Mouse (Mus musculus): ENCODE data around the gene Dmd. TPM values are rescaled to one million over a fixed set of nuclear protein-coding genes. Genes with fewer than 3 reads are reported as not detected.

Gene Dmd
- total and polyA plus RNA-seq, 3 experiments = not detected

DNA sequence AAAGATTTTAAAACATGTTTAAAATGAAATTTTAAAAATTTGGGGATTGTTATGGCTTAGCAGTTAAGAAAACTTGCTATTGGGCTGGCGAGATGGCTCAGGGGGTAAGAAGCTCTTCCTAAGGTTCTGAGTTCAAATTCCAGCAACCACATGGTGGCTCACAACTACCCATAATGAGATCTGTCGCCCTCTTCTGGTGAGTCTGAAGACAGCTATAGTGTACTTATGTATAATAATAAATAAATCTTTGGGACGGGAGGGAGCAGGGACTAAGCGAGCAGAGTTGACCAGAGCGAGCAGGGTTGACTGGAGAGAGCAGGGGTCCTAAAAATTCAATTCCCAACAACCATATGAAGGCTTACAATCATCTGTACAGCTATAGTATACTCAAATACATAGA lies 2188.6 kb downstream of the Dmd start:
- Histone ChIP-seq H3K79me2 (ENCODE audit: control insufficient read depth, insufficient read depth, low read length, poor library complexity) (no peaks in the 10 kb centered on the region), H3K27ac (ENCODE audit: control insufficient read depth, low read depth, low read length) (no peak overlapping the region), H3K9ac (ENCODE audit: control insufficient read depth, low read depth, low read length, poor library complexity, severe bottlenecking) (no peak overlapping the region), H3K36me3 (ENCODE audit: control insufficient read depth in 1 of 2, insufficient read depth in 2 of 2, low read length in 2 of 2) (no peaks in the 10 kb centered on the region), H3K9me3 (replicated peaks; ENCODE audit: insufficient read depth, low read length) (no peaks in the 10 kb centered on the region), H3K4me1 (ENCODE audit: control insufficient read depth in 1 of 2, insufficient read depth in 2 of 2, low read length in 2 of 2) (no peaks in the 10 kb centered on the region), H3K27me3 (ENCODE audit: control insufficient read depth in 1 of 2, insufficient read depth in 2 of 2, low read length in 2 of 2) (no peaks in the 10 kb centered on the region), H3K4me3 (ENCODE audit: control insufficient read depth in 1 of 2, insufficient read depth in 1 of 2, low read depth in 2 of 2, low read length in 2 of 2) (no peak overlapping the region)
- DNase-seq (ENCODE audit: low read depth, low spot score) = peak; percentile 0
- TF ChIP-seq ELF1 (IDR thresholded peaks at IDR 0.05; ENCODE audit: low read depth, low read length) (no peak), NRF1 (IDR thresholded peaks at IDR 0.05; ENCODE audit: insufficient read depth, low read depth, low read length, poor library complexity, severe bottlenecking) (no peak), JUND (IDR thresholded peaks at IDR 0.05; ENCODE audit: low read depth, low read length) (no peak), USF2 (IDR thresholded peaks at IDR 0.05; ENCODE audit: borderline replicate concordance in 1 of 2, insufficient read depth in 1 of 2, low read depth in 1 of 2, low read length in 2 of 2) (no peak), POLR2AphosphoS2 (IDR thresholded peaks at IDR 0.05; ENCODE audit: low read length) (no peak)

DNA sequence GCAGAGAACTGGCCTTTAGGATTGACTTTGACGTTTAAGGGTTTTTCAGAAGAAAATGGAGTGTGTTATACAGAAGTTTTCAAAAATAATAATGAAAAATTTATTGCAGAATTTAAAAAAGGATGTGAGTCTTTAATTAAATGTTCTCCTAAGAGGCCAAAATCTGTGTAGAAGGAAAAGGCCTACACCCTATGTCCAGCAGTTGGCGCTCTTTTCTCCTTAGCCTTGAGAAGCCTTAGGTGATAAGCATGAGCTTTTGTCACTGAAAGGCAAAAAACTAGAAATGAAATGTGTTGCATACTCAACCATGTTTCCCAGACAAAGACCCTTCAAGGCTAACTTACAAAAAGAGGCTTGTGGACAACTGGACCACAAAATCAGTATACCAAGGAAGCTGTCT lies 2222.6 kb downstream of the Dmd start:
- TF ChIP-seq ZKSCAN1 (IDR thresholded peaks at IDR 0.05; ENCODE audit: low read depth, low read length) = no peak
- no peak for TF ChIP-seq RCOR1 (IDR thresholded peaks at IDR 0.05; ENCODE audit: low read depth, low read length)
- no peak for TF ChIP-seq POLR2AphosphoS5 (IDR thresholded peaks at IDR 0.05; ENCODE audit: borderline replicate concordance, low read depth, low read length)
- TF ChIP-seq ZNF384 (IDR thresholded peaks at IDR 0.05; ENCODE audit: low read depth, low read length) = no peak
- TF ChIP-seq EP300 (IDR thresholded peaks at IDR 0.05; ENCODE audit: low read depth in 1 of 2, low read length in 2 of 2) = no peak
- TF ChIP-seq CHD1 (IDR thresholded peaks at IDR 0.05; ENCODE audit: low read depth, low read length) = no peak
- no peak for TF ChIP-seq MYB (IDR thresholded peaks at IDR 0.05; ENCODE audit: low read depth, low read length)
- no peak for TF ChIP-seq ELF1 (IDR thresholded peaks at IDR 0.05; ENCODE audit: low read depth, low read length)
- no peak for TF ChIP-seq BHLHE40 (IDR thresholded peaks at IDR 0.05; ENCODE audit: borderline replicate concordance, low read depth, low read length)
- no peak for TF ChIP-seq MAX (IDR thresholded peaks at IDR 0.05; ENCODE audit: low read length)
- no peak for TF ChIP-seq MEF2A (IDR thresholded peaks at IDR 0.05; ENCODE audit: extremely low read depth, insufficient replicate concordance, low read depth, low read length, poor library complexity, severe bottlenecking)
- no peak for TF ChIP-seq SIN3A (IDR thresholded peaks at IDR 0.05; ENCODE audit: low read length)
- no peak for TF ChIP-seq GABPA (IDR thresholded peaks at IDR 0.05; ENCODE audit: low read depth, low read length)
- no peak for TF ChIP-seq MAZ (IDR thresholded peaks at IDR 0.05; ENCODE audit: low read depth, low read length)
- TF ChIP-seq RAD21 (IDR thresholded peaks at IDR 0.05; ENCODE audit: low read depth, low read length) = no peak
- TF ChIP-seq ETS1 (IDR thresholded peaks at IDR 0.05; ENCODE audit: low read depth, low read length) = no peak
- Histone ChIP-seq H3K27ac (ENCODE audit: control insufficient read depth, low read depth, low read length) (no peak overlapping the region), H3K9ac (ENCODE audit: control insufficient read depth, low read depth, low read length, poor library complexity, severe bottlenecking) (no peak overlapping the region), H3K79me2 (ENCODE audit: control insufficient read depth, insufficient read depth, low read length, poor library complexity) (no peaks in the 10 kb centered on the region), H3K4me3 (ENCODE audit: control insufficient read depth in 1 of 2, insufficient read depth in 1 of 2, low read depth in 2 of 2, low read length in 2 of 2) (no peak overlapping the region), H3K36me3 (ENCODE audit: control insufficient read depth in 1 of 2, insufficient read depth in 2 of 2, low read length in 2 of 2) (no peaks in the 10 kb centered on the region), H3K27me3 (ENCODE audit: control insufficient read depth in 1 of 2, insufficient read depth in 2 of 2, low read length in 2 of 2) (no peaks in the 10 kb centered on the region), H3K9me3 (replicated peaks; ENCODE audit: insufficient read depth, low read length) (no peaks in the 10 kb centered on the region), H3K4me1 (ENCODE audit: control insufficient read depth in 1 of 2, insufficient read depth in 2 of 2, low read length in 2 of 2) (no peaks in the 10 kb centered on the region)
- DNase-seq (ENCODE audit: low read depth, low spot score) = no peak
